Mouse (Mus musculus) fat pad, adult 2 months (tissue): ENCODE results near the gene Odf3.

Experiments
- DNase-seq: peaks from one replicate; pipeline ENCODE4 v3.0.0-alpha.2; 2011; ENCODE audit warnings: low read depth, low spot score; ENCODE audit errors: extremely low read depth

The Odf3 gene

GRCm38 (mm10) chr7:140847755-140848580 is at the start of gene Odf3:
Gene Odf3, plus strand, starts transcription at chr7:140847805.
- DNase-seq, result no peak

- DNase-seq, result no peak
Measured at GRCm38 (mm10) chr7:140798212-140798611, 49.4 kb upstream of the Odf3 start.

- DNase-seq, result no peak
Measured at GRCm38 (mm10) chr7:140802629-140803028, 45.0 kb upstream of the Odf3 start.

- DNase-seq, result no peak
Measured at GRCm38 (mm10) chr7:140805704-140806103, 41.9 kb upstream of the Odf3 start.

GRCm38 (mm10) chr7:140810496-140810895 is 37.1 kb upstream of the Odf3 start:
- DNase-seq, result no peak

- DNase-seq, result no peak
Measured at GRCm38 (mm10) chr7:140811714-140812113, 35.9 kb upstream of the Odf3 start.

GRCm38 (mm10) chr7:140812850-140813249 is 34.8 kb upstream of the Odf3 start:
- DNase-seq, result no peak

- DNase-seq, result no peak
Measured at GRCm38 (mm10) chr7:140820173-140820572, 27.4 kb upstream of the Odf3 start.

- no peak for DNase-seq
Measured at GRCm38 (mm10) chr7:140821305-140821652, 26.3 kb upstream of the Odf3 start.

GRCm38 (mm10) chr7:140821653-140822329 is 25.8 kb upstream of the Odf3 start, which contains the start of gene Zfp941:
Gene Zfp941, minus strand, starts transcription at chr7:140822178.
- no peak for DNase-seq

GRCm38 (mm10) chr7:140822731-140823130 is 24.9 kb upstream of the Odf3 start:
- DNase-seq, result no peak

GRCm38 (mm10) chr7:140828171-140828881 is 19.3 kb upstream of the Odf3 start:
- DNase-seq, result no peak

GRCm38 (mm10) chr7:140831447-140831846 is 16.2 kb upstream of the Odf3 start:
- DNase-seq, result no peak

GRCm38 (mm10) chr7:140833341-140833740 is 14.3 kb upstream of the Odf3 start:
- no peak for DNase-seq

GRCm38 (mm10) chr7:140834968-140835757 is 12.4 kb upstream of the Odf3 start, which contains the start of gene Urah:
Gene Urah, plus strand, starts transcription at chr7:140835018.
- peak; percentile 90 for DNase-seq

GRCm38 (mm10) chr7:140835758-140836087 is 11.9 kb upstream of the Odf3 start:
- no peak for DNase-seq

- no peak for DNase-seq
Measured at GRCm38 (mm10) chr7:140836243-140837115, 11.1 kb upstream of the Odf3 start.

- DNase-seq, result no peak
Measured at GRCm38 (mm10) chr7:140839556-140839955, 8.0 kb upstream of the Odf3 start.

GRCm38 (mm10) chr7:140840750-140841735 is 6.6 kb upstream of the Odf3 start:
- DNase-seq, result peak; percentile 88
